Mouse (Mus musculus) thymus, postnatal 4 days (tissue): Measurements from ENCODE around the gene Nrip1.

Source experiments
- DNase-seq: peaks from one replicate; pipeline ENCODE4 v3.0.0; 2021

Gene Nrip1

GRCm38 (mm10) chr16:76266635-76267268, 106.9 kb downstream of the Nrip1 start:
- DNase-seq = no peak

GRCm38 (mm10) chr16:76265874-76266273, 107.8 kb downstream of the Nrip1 start:
- DNase-seq = no peak

GRCm38 (mm10) chr16:76265301-76265700, 108.3 kb downstream of the Nrip1 start:
- no peak for DNase-seq

- no peak for DNase-seq
These were observed 110.2 kb downstream of the Nrip1 start for GRCm38 (mm10) chr16:76263393-76263792.

GRCm38 (mm10) chr16:76260296-76260695, 113.3 kb downstream of the Nrip1 start:
- no peak for DNase-seq

- DNase-seq = no peak
These were observed 121.8 kb downstream of the Nrip1 start for GRCm38 (mm10) chr16:76251826-76252225.

GRCm38 (mm10) chr16:76249345-76250091, 124.1 kb downstream of the Nrip1 start:
- DNase-seq = peak; percentile 16

- DNase-seq = no peak
These were observed 130.8 kb downstream of the Nrip1 start for GRCm38 (mm10) chr16:76242850-76243249.

GRCm38 (mm10) chr16:76241266-76241665, 132.4 kb downstream of the Nrip1 start:
- DNase-seq = no peak

- DNase-seq = no peak
These were observed 134.3 kb downstream of the Nrip1 start for GRCm38 (mm10) chr16:76239353-76239752.

GRCm38 (mm10) chr16:76238784-76239183, 134.8 kb downstream of the Nrip1 start:
- no peak for DNase-seq
